In genomic region chr7:82865834-82866485, GRCm38 (mm10) we compare ENCODE assay signal across 8 mouse cellular contexts. TPM values are rescaled to one million over a fixed set of nuclear protein-coding genes. Genes with fewer than 3 reads are reported as not detected.
DNase-seq lines count a peak whose midpoint lies in the region; ATAC-seq and TF ChIP-seq lines count a peak whose summit lies in the region.

No protein-coding gene starts in this region.

- DNase-seq in MEL-GATA-1-ER (ENCODE audit: extremely low read depth, low read depth), result peak; percentile 78
- DNase-seq in cerebellum, adult 2 months, result peak; percentile 99
- peak; percentile 99 for DNase-seq in forebrain, postnatal 0 days
- DNase-seq in heart, postnatal 4 days, result peak; percentile 99
- DNase-seq in layer of hippocampus, adult 8-10 months (ENCODE audit: low spot score in 2 of 2), result peak; percentile 96 to 98
- peak; percentile 98 for DNase-seq in thymus, adult 18-20 months

- no peaks in the 10 kb centered on the region for H3K27me3 ChIP-seq in cerebellum, adult 2 months (ENCODE audit: control insufficient read depth, insufficient read depth, low read length)
- no peaks in the 10 kb centered on the region for H3K27me3 ChIP-seq in forebrain, postnatal 0 days (ENCODE audit: insufficient read depth, low read length)
- H3K27me3 ChIP-seq in lung, embryonic 15.5 days, result no peaks in the 10 kb centered on the region

- peaks cover 10% of the 10 kb centered on the region for H3K4me1 ChIP-seq in cerebellum, adult 2 months (ENCODE audit: control insufficient read depth, insufficient read depth, low read length)
- no peaks in the 10 kb centered on the region for H3K4me1 ChIP-seq in forebrain, postnatal 0 days (ENCODE audit: insufficient read depth)
- peaks cover 31% of the 10 kb centered on the region for H3K4me1 ChIP-seq in lung, embryonic 15.5 days
- peaks cover 20% of the 10 kb centered on the region for H3K4me1 ChIP-seq in olfactory bulb, adult 2 months (ENCODE audit: control insufficient read depth, insufficient read depth, low read length)

- peak overlapping the region; percentile 96 for H3K27ac ChIP-seq in cerebellum, adult 2 months (ENCODE audit: insufficient read depth, low read length)
- peak overlapping the region; percentile 100 for H3K27ac ChIP-seq in forebrain, postnatal 0 days (ENCODE audit: low read depth, low read length)
- peak overlapping the region; percentile 100 for H3K27ac ChIP-seq in lung, embryonic 15.5 days
- H3K27ac ChIP-seq in olfactory bulb, adult 2 months (ENCODE audit: insufficient read depth, low read depth, low read length), result peak overlapping the region; percentile 99

- ATAC-seq in forebrain, postnatal 0 days, result peak; percentile 87
- peak; percentile 94 for ATAC-seq in lung, embryonic 15.5 days (ENCODE audit: borderline replicate concordance, extremely low read depth, low FRiP score, low TSS enrichment)

- TF ChIP-seq POLR2A in cerebellum, adult 2 months (IDR thresholded peaks at IDR 0.05; ENCODE audit: borderline replicate concordance, insufficient read depth, low read length), result peak; percentile 86
- peak; percentile 83 for TF ChIP-seq POLR2A in olfactory bulb, adult 2 months (IDR thresholded peaks at IDR 0.05; ENCODE audit: insufficient read depth, low read depth, low read length)

- H3K9me3 ChIP-seq in forebrain, postnatal 0 days (ENCODE audit: low read length), result no peaks in the 10 kb centered on the region
- no peaks in the 10 kb centered on the region for H3K9me3 ChIP-seq in lung, embryonic 15.5 days

- under 1% methylated on average over 70 of the region's 70 CpGs for WGBS in cerebellum, adult 2 months
- under 1% methylated on average over 66 of the region's 70 CpGs for WGBS in forebrain, postnatal 0 days
- under 1% methylated on average over 66 of the region's 70 CpGs for WGBS in lung, embryonic 15.5 days
- under 1% methylated on average over 70 of the region's 70 CpGs for WGBS in olfactory bulb, adult 2 months

- TF ChIP-seq CTCF in cerebellum, adult 2 months (IDR thresholded peaks at IDR 0.05; ENCODE audit: borderline replicate concordance, insufficient read depth, low read depth, low read length), result peak; percentile 66; the same call in 1 of the 2 replicates
- TF ChIP-seq CTCF in forebrain, postnatal 0 days (IDR thresholded peaks at IDR 0.05; ENCODE audit: low read depth), result peak; percentile 81
- peak; percentile 75 for TF ChIP-seq CTCF in olfactory bulb, adult 2 months (IDR thresholded peaks at IDR 0.05; ENCODE audit: insufficient read depth, low read depth, low read length)

- peaks cover 18% of the 10 kb centered on the region for H3K36me3 ChIP-seq in forebrain, postnatal 0 days (ENCODE audit: insufficient read depth)
- peaks cover 11% of the 10 kb centered on the region for H3K36me3 ChIP-seq in lung, embryonic 15.5 days

- peak overlapping the region; percentile 82 for H3K4me2 ChIP-seq in forebrain, postnatal 0 days (ENCODE audit: low read depth)
- H3K4me2 ChIP-seq in lung, embryonic 15.5 days, result peak overlapping the region; percentile 92

- H3K9ac ChIP-seq in forebrain, postnatal 0 days, result peak overlapping the region; percentile 100
- H3K9ac ChIP-seq in lung, embryonic 15.5 days, result peak overlapping the region; percentile 73

- peak overlapping the region; percentile 97 for H3K4me3 ChIP-seq in cerebellum, adult 2 months (replicated peaks; ENCODE audit: insufficient read depth, low read depth, low read length)
- peak overlapping the region; percentile 94 for H3K4me3 ChIP-seq in forebrain, postnatal 0 days (ENCODE audit: low read depth, low read length)
- H3K4me3 ChIP-seq in lung, embryonic 15.5 days, result peak overlapping the region; percentile 96
- H3K4me3 ChIP-seq in olfactory bulb, adult 2 months (ENCODE audit: insufficient read depth, low read depth, low read length), result peak overlapping the region; percentile 69

RNA-seq across cellular contexts. Expression of gene Mex3b, which starts 1.2 kb away (rescaled TPM):
- polyA plus RNA-seq in cerebellum, adult 2 months (2012; rRNA removed), result 9.0 and 9.8 TPM in 2 replicates
- total RNA-seq in forebrain, postnatal 0 days (2014; rRNA removed), result 111 and 141 TPM in 2 replicates
- 22.8 and 24.5 TPM in 2 replicates for polyA plus RNA-seq in forebrain, postnatal 0 days (2015; fragmentation: Nextera tagmentation; extraction: Ambion mirVana)
- total RNA-seq in heart, postnatal 4 days (2021), result 10 to 100 TPM; 13.4 to 14.3 TPM
- 10 to 100 TPM; 17.1 to 19.7 (median 19.1) TPM for total RNA-seq in layer of hippocampus, adult 8-10 months (2022)
- 11.0 and 12.0 TPM in 2 replicates for polyA plus RNA-seq in lung, embryonic 15.5 days (2015; fragmentation: Nextera tagmentation; extraction: Ambion mirVana)
- polyA plus RNA-seq in olfactory bulb, adult 2 months (2012; ENCODE audit: insufficient read depth, insufficient read length, low replicate concordance, missing spikeins), result not detected in 2 replicates

Comparison
In these comparisons a context has a peak if more than half of its experiments do, and no peak if none do; other contexts are left out.
1. Peak in every context shown above with its lines: DNase-seq, ATAC-seq, H3K4me3 ChIP-seq and H3K27ac ChIP-seq.